Mouse (Mus musculus) brain, embryonic 14.5 days (tissue): Measurements from ENCODE around the gene Mtmr6.

Source experiments
- CTCF ChIP-seq: fragments of 200-500 bp; IDR thresholded peaks from 2 replicates; pipeline ENCODE4 v1.5.1; 2012; ENCODE audit warnings: inconsistent platforms, mild to moderate bottlenecking, moderate library complexity, borderline replicate concordance; ENCODE audit not compliant: insufficient read depth, insufficient read length; ENCODE audit errors: extremely low read depth
- POLR2A ChIP-seq: fragments of 200-500 bp; IDR thresholded peaks from 2 replicates; pipeline ENCODE4 v1.6.1; 2012; ENCODE audit warnings: mild to moderate bottlenecking, inconsistent platforms, borderline replicate concordance; ENCODE audit not compliant: poor library complexity, insufficient read depth, insufficient read length, severe bottlenecking; ENCODE audit errors: extremely low read depth

DNA sequence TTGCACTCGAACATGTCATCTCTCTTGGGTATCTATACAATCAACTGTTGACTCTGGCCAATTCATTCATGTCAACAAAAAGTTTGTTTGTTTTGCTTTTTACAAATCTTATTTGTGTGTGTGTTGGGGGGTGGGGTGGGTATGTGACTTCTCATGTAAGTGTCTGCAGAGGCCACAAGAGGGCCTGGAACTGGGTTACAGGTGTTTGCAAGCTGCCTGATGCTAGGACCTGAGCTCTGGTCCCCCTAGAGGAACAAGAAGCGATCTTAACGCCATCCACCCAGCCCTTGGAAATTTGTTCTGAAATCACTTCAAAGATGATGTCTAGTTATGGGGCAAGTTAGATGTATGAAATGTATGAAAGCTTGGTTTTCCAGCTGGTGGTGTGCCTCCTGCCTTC, 55.8 kb downstream of the Mtmr6 start:
- TF ChIP-seq CTCF, result no peak
- TF ChIP-seq POLR2A, result no peak
